Mouse (Mus musculus) myocyte (in vitro differentiated cells): ENCODE data around the gene Ikzf1.

ENCODE experiments used
- E2F4 ChIP-seq: IDR thresholded peaks from one replicate; pipeline ENCODE4 v1.6.1; 2011; ENCODE audit warnings: mild to moderate bottlenecking, control low read depth, moderate library complexity; ENCODE audit not compliant: insufficient read depth
- MAX ChIP-seq: IDR thresholded peaks from one replicate; pipeline ENCODE4 v1.6.1; 2011; ENCODE audit warnings: low read depth, mild to moderate bottlenecking, control low read depth
- POLR2A ChIP-seq: IDR thresholded peaks from one replicate; pipeline ENCODE4 v1.6.1; 2011; ENCODE audit warnings: low read depth, mild to moderate bottlenecking, control low read depth, moderate library complexity; ENCODE audit not compliant: insufficient read length
- POLR2AphosphoS2 ChIP-seq: IDR thresholded peaks from one replicate; pipeline ENCODE4 v1.6.1; 2011; ENCODE audit warnings: low read depth, control low read depth; ENCODE audit not compliant: insufficient read length
- USF1 ChIP-seq: IDR thresholded peaks from one replicate; pipeline ENCODE4 v1.6.1; 2011; ENCODE audit warnings: low read depth, mild to moderate bottlenecking, control low read depth, moderate library complexity

DNA sequence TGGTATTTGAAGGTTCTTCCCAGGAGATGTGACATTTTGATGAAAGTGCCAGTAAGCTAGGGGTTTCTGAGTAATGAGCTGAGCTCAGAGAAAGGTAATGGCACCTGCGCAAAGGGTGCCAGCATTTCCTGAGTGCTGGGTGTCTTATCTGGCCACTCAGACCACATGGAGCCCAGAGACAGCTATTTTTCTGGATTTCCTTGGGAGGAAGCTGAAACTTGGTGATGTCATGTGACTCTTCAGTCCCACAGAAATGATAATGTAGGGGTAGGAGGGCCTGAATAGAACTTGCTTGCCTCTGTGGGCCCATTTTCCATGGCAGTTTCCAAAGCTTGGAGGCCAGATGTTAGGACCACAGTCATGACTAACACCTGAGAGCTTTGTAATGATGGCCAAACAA, 46.9 kb downstream of the Ikzf1 start:
- TF ChIP-seq POLR2AphosphoS2, result no peak
- TF ChIP-seq USF1, result no peak
- TF ChIP-seq POLR2A, result no peak
- no peak for TF ChIP-seq E2F4
- no peak for TF ChIP-seq MAX
